Mouse (Mus musculus): Measurements from ENCODE around the gene Ddx60. TPM values are rescaled to one million over a fixed set of nuclear protein-coding genes. Genes with fewer than 3 reads are reported as not detected.
"Not testable (repeated sequence)": the region's sequence is repeated elsewhere in the genome, so short reads cannot be mapped to it uniquely, and the experiment has no call there.

Ddx60 gene
- total and polyA plus RNA-seq, 2 experiments from 2014 or later, result 0.47 to 0.80 TPM

GRCm38 (mm10) chr8:61921454-61922054 is 6.3 kb upstream of the Ddx60 start:
- no peak overlapping the region for H3K9ac ChIP-seq (replicated peaks; ENCODE audit: low read length)
- H3K36me3 ChIP-seq (ENCODE audit: insufficient read depth, low read length), result no peaks in the 10 kb centered on the region
- no peak overlapping the region for H3K27ac ChIP-seq
- 85% methylated on average over 10 of the region's 10 CpGs for WGBS
- no peaks in the 10 kb centered on the region for H3K4me1 ChIP-seq (ENCODE audit: insufficient read depth, low read length)
- DNase-seq (ENCODE audit: low spot score), result no peak
- H3K4me2 ChIP-seq (ENCODE audit: low read depth, low read length), result no peak overlapping the region
- H3K9me3 ChIP-seq (ENCODE audit: low read length), result no peaks in the 10 kb centered on the region
- H3K27me3 ChIP-seq (ENCODE audit: insufficient read depth, low read length), result no peaks in the 10 kb centered on the region
- TF ChIP-seq CTCF (IDR thresholded peaks at IDR 0.05; ENCODE audit: low read depth), result no peak
- H3K4me3 ChIP-seq (ENCODE audit: low read length), result no peak overlapping the region
- ATAC-seq, result no peak

GRCm38 (mm10) chr8:61924518-61924917 is 3.4 kb upstream of the Ddx60 start:
- no peak for TF ChIP-seq CTCF (IDR thresholded peaks at IDR 0.05; ENCODE audit: low read depth)
- no peak overlapping the region for H3K4me3 ChIP-seq (ENCODE audit: low read length)
- H3K4me1 ChIP-seq (ENCODE audit: insufficient read depth, low read length), result 0 out of 2 replicates have a peak, but pooled peaks cover 3% of the 10 kb centered on the region
- H3K27me3 ChIP-seq (ENCODE audit: insufficient read depth, low read length), result no peaks in the 10 kb centered on the region
- H3K36me3 ChIP-seq (ENCODE audit: insufficient read depth, low read length), result no peaks in the 10 kb centered on the region
- DNase-seq (ENCODE audit: low spot score) (no peak), ATAC-seq (no peak)
- no peak overlapping the region for H3K4me2 ChIP-seq (ENCODE audit: low read depth, low read length)
- no peak overlapping the region for H3K27ac ChIP-seq
- WGBS, result 100% methylated on average over 1 of the region's 1 CpGs
- H3K9ac ChIP-seq (replicated peaks; ENCODE audit: low read length), result no peak overlapping the region
- no peaks in the 10 kb centered on the region for H3K9me3 ChIP-seq (ENCODE audit: low read length)

DNA sequence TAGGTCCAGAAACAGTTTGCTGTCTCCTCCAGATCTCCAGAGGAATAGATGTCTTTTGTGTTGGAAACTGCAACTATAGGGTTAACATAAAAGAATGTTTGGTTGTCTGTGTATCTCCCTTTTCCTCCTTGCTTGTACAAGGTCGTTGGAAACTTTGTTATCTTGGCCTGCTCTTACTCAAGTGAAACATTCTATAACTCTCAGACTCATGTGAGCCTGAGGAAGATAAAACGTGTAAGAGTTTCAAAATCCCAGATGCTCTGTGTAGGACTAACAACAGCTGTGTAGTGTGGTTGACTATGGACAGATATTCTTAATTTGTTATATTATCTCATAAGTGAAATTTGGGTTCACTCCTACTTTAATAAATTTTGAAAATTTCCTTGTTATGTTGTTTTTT is 5.4 kb downstream of the Ddx60 start:
- H3K4me3 ChIP-seq (ENCODE audit: low read length), result no peak overlapping the region
- no peak overlapping the region for H3K9ac ChIP-seq (replicated peaks; ENCODE audit: low read length)
- H3K9me3 ChIP-seq (ENCODE audit: low read length), result no peaks in the 10 kb centered on the region
- 49% methylated on average over 2 of the region's 2 CpGs for WGBS
- no peak overlapping the region for H3K27ac ChIP-seq
- ATAC-seq, result no peak
- DNase-seq (ENCODE audit: low spot score), result no peak
- no peaks in the 10 kb centered on the region for H3K27me3 ChIP-seq (ENCODE audit: insufficient read depth, low read length)
- H3K4me1 ChIP-seq (ENCODE audit: insufficient read depth, low read length), result 0 out of 2 replicates have a peak, but pooled peaks cover under 1% of the 10 kb centered on the region
- TF ChIP-seq CTCF (IDR thresholded peaks at IDR 0.05; ENCODE audit: low read depth), result no peak
- no peak overlapping the region for H3K4me2 ChIP-seq (ENCODE audit: low read depth, low read length)
- H3K36me3 ChIP-seq (ENCODE audit: insufficient read depth, low read length), result no peaks in the 10 kb centered on the region

DNA sequence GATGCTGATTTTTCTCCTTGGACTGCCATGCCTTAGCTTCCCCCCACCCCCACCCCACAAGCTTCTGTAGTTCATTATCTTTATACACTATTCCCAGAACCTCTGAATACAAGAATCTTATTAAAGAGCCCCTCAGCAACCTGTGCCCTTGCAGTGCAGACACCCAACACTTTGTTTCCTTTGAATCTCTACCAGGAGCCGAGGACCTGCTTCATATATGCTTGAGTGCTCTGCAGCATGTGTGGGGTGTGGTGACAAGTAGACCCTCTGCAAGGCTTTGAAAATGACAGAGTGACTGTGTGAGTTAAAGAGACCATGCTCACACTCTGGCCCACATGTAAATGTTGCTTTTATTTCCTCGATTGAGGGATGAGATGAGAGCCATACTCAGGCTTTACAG is 9.7 kb downstream of the Ddx60 start:
- no peak overlapping the region for H3K27ac ChIP-seq
- no peak overlapping the region for H3K4me2 ChIP-seq (ENCODE audit: low read depth, low read length)
- H3K4me1 ChIP-seq (ENCODE audit: insufficient read depth, low read length), result no peaks in the 10 kb centered on the region
- no peaks in the 10 kb centered on the region for H3K9me3 ChIP-seq (ENCODE audit: low read length)
- WGBS, result 76% methylated on average over 2 of the region's 2 CpGs
- no peak for TF ChIP-seq CTCF (IDR thresholded peaks at IDR 0.05; ENCODE audit: low read depth)
- DNase-seq (ENCODE audit: low spot score) (no peak), ATAC-seq (no peak)
- no peak overlapping the region for H3K9ac ChIP-seq (replicated peaks; ENCODE audit: low read length)
- H3K36me3 ChIP-seq (ENCODE audit: insufficient read depth, low read length), result no peaks in the 10 kb centered on the region
- no peak overlapping the region for H3K4me3 ChIP-seq (ENCODE audit: low read length)
- no peaks in the 10 kb centered on the region for H3K27me3 ChIP-seq (ENCODE audit: insufficient read depth, low read length)

DNA sequence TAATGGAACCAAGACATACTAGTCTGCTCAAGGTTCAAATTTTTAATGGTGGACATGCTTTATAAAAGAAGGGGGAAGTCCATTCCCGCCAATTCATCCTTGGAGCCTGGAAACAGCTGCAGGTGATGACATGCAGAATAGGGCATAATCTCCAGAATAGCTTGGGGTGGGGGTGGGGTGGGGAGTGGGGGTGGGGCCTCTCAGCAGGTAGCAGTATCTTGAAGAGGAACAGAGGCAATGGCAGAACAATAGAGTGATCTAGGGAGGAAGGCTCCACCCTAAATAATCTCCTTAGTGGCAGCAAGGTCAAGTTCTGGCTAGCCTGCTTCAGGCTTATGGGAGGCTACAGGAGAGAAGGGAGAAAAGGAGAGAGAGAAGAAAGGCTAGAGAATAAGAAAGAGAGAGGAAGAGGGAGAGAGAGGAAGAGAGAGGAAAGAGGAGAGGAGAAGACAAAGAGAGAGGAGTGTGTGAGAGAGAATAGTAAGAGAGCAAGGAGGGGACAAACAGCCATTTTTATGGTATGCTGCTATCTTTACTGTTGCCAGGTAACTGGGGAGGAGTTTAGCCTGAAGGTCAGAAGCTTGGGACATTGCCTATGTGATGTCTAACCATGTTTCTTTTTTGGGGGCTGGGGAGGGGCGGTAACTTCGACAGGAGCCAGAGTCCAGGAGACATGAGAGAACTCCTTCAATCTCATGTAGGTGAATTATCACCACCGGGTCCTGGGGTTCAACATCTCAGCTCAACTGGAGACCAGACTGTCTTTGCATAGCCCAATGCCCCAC is 36.9 kb downstream of the Ddx60 start:
- not testable (repeated sequence) for H3K4me1 ChIP-seq (ENCODE audit: insufficient read depth, low read length); H3K9ac ChIP-seq (replicated peaks; ENCODE audit: low read length); H3K4me3 ChIP-seq (ENCODE audit: low read length); H3K9me3 ChIP-seq (ENCODE audit: low read length); DNase-seq (ENCODE audit: low spot score); H3K36me3 ChIP-seq (ENCODE audit: insufficient read depth, low read length); H3K27me3 ChIP-seq (ENCODE audit: insufficient read depth, low read length); H3K4me2 ChIP-seq (ENCODE audit: low read depth, low read length); ATAC-seq; H3K27ac ChIP-seq
- 89% methylated on average over 4 of the region's 4 CpGs for WGBS

DNA sequence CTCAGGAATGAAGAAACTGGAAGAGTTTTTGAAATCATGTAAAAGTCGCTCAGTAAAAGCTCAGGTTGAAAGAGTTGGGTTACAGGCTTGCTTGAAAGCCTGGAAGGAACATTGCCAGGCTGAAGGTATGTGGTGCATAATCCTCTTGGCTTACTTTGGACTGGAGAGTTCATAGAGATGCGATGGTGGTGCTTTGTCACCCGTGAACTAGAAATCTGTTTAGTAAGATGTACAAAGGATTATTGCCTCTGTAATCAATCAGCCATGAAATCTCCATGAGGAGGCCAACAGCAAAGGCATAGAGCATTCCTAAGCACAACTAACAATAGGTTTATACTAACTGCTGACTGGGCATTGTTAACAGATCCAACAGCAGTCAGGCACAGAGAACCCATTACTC is 41.7 kb downstream of the Ddx60 start:
- no peak for TF ChIP-seq CTCF (IDR thresholded peaks at IDR 0.05; ENCODE audit: low read depth)
- DNase-seq (ENCODE audit: low spot score), result peak; percentile 36
- no peak overlapping the region for H3K4me2 ChIP-seq (ENCODE audit: low read depth, low read length)
- H3K9ac ChIP-seq (replicated peaks; ENCODE audit: low read length), result no peak overlapping the region
- H3K27ac ChIP-seq, result no peak overlapping the region
- no peak for ATAC-seq
- H3K9me3 ChIP-seq (ENCODE audit: low read length), result no peaks in the 10 kb centered on the region
- H3K36me3 ChIP-seq (ENCODE audit: insufficient read depth, low read length), result no peaks in the 10 kb centered on the region
- no peaks in the 10 kb centered on the region for H3K27me3 ChIP-seq (ENCODE audit: insufficient read depth, low read length)
- 37% methylated on average over 3 of the region's 3 CpGs for WGBS
- no peak overlapping the region for H3K4me3 ChIP-seq (ENCODE audit: low read length)
- no peaks in the 10 kb centered on the region for H3K4me1 ChIP-seq (ENCODE audit: insufficient read depth, low read length)

DNA sequence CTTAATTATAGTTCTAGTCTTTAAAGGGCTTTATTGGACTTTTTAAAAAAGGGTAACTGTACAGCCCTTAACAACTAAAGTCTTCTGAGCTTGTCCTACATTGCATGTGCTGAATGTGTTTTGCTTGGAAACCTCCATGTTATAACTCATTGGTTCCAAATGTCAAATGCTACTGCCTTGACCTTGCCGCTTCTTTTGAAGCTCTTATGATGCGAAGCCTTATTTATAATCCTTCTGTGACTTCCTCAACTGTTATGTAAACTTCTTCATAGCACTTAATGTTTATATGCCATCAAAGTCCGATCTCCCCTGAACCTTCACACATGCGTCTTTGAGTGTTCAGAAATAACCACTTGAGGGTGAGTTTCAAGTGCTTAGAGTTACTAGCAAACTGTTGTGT is 57.1 kb downstream of the Ddx60 start:
- DNase-seq (ENCODE audit: low spot score) (no peak), ATAC-seq (no peak)
- no peaks in the 10 kb centered on the region for H3K36me3 ChIP-seq (ENCODE audit: insufficient read depth, low read length)
- H3K4me3 ChIP-seq (ENCODE audit: low read length), result no peak overlapping the region
- H3K27ac ChIP-seq, result no peak overlapping the region
- H3K27me3 ChIP-seq (ENCODE audit: insufficient read depth, low read length), result no peaks in the 10 kb centered on the region
- H3K9ac ChIP-seq (replicated peaks; ENCODE audit: low read length), result no peak overlapping the region
- no peak for TF ChIP-seq CTCF (IDR thresholded peaks at IDR 0.05; ENCODE audit: low read depth)
- no peak overlapping the region for H3K4me2 ChIP-seq (ENCODE audit: low read depth, low read length)
- no peaks in the 10 kb centered on the region for H3K4me1 ChIP-seq (ENCODE audit: insufficient read depth, low read length)
- no peaks in the 10 kb centered on the region for H3K9me3 ChIP-seq (ENCODE audit: low read length)
- WGBS, result 92% methylated on average over 4 of the region's 4 CpGs

Data from hindbrain, postnatal 0 days (tissue).